Mouse (Mus musculus) megakaryocyte progenitor cell, adult 5-6 weeks (primary cell): ENCODE results near the gene Tas2r144. TPM values are rescaled to one million over a fixed set of nuclear protein-coding genes. Genes with fewer than 3 reads are reported as not detected.

Experiments used
- ATAC-seq: replicated peaks from 2 replicates; pipeline ENCODE4 v1.8.0; 2016; ENCODE audit warnings: mild to moderate bottlenecking, moderate TSS enrichment, inconsistent platforms; ENCODE audit not compliant: poor library complexity
- total RNA-seq, 2 experiments: library from RNA; stranded (forward) in 1 of 2; stranded (reverse) in 1 of 2; fragments of 157-497, 149-512 nt in 1 of 2; fragments of 200-1000 nt in 1 of 2; gene quantifications; 2 replicates each; pipeline versions ENCODE4 v1.2.3 to v1.2.4; 2015 to 2017

The Tas2r144 gene
- not detected in 2 replicates for total RNA-seq (2015)
- total RNA-seq (2017), result not detected in 2 replicates

DNA sequence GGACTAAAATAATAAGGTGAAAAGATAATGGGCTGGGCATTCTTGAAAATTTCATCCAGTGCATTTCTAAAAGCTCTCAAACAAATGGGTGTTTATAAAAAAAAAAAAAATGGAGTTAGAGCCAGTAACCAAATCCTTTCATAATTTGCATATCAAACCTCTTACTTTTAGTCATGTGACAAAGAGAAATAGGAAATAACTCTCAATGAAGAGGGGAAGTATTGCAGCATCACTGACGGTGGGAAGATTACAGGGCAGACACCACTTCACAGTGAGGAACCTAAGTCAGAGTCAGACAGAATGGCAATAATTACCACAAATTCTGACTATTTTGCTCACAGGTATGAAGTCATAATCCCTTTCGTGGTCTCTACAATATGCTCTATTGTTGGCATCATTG, at the start of gene Tas2r144:
TSS of gene Tas2r144 (plus strand) at position 301 of the 400 bp plus-strand sequence.
- no peak for ATAC-seq

DNA sequence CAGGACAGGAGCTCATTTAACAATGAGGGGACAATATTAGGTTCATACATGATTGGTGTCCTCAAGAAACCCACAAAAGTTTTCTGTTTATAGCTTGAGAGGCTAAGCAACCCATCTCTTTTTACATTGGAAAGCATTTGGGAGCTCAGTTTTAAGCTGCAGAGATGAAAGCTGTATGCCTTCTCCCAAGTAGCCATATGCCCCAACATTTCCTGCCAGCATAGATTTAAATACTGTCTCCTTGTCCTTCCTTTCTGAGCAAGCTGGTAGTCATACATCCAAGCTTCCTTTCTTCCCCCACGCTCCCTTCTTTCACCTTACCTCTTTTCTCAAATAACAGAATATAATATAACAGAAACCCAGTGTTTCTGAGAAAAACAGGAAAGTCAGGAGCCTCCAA, 32.7 kb upstream of the Tas2r144 start:
- ATAC-seq, result no peak

DNA sequence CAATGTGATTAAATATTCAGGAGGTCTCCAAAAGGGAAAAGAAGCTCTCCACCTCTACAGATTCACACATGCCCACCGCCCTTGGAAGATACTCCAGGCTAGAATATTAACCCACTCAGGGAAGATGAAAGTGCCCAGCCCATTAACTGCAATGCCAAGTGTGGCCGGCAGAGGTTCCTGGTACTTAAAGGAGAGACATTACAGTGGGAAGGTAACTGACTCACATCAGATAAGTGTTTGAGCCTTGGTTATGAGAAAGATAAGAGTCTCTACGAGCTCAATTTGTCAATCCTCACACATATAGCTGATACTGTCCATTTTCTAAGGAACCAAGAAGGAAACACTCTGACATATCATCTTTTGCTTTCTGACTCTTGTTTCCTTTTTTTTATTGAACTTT, 28.9 kb upstream of the Tas2r144 start:
- peak; percentile 60; the same call in 1 of the 2 replicates for ATAC-seq

DNA sequence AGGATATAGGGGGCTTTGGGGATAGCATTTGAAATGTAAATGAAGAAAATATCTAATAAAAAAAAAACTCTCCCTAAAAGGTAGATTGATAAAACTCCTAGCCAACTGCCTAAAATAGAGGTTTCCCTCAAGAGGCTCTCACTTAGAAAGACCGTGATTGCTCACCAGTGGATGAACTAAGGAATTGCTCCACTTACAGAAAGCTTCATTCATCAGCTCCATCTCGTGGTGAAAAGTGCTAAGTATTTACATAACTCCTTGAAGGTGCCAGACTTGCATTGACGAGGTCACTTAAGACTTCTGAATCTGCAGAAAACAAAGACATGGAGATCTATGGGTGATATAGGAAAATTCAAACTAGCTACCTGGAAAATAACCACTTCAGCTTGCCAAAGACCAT, 17.4 kb upstream of the Tas2r144 start:
- no peak for ATAC-seq

DNA sequence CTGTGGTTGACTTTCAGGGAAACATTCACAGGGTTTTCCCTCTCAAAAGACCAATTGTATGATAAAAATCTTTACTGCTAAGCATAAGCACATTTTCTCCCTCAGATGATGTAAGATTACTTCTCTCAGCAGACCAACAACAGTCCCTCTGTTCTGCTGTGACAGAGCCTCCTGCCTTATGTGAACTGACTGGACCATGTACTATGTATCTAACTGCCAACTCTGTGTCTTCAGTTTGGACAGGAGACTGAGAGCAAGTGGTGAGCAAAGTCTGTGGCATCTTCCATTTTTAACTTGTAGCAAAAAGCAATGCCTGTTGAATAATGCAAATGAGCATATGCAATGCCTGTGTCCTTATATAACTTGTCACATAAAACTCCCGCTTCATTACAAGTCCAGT, 15.6 kb upstream of the Tas2r144 start:
- no peak for ATAC-seq

DNA sequence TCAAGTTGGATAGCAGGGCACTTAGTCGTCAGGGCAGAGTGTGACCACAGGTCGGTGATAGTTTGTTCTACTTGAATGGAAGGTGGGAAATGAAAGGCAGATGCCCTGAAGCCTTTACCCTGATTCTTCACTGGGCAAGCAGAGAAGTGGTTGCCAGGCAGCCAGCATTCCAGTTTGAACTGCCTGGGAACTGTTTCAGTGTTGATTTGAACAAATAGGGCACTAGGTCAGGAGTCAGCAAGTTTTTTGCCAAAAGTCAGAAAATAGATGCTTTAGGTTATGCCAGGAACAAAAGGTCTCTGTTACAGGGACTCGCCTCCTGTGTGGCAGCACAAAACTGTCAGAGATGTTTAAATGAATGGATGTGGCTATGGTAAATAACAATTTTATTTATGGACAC, 7.2 kb downstream of the Tas2r144 start:
- no peak for ATAC-seq

DNA sequence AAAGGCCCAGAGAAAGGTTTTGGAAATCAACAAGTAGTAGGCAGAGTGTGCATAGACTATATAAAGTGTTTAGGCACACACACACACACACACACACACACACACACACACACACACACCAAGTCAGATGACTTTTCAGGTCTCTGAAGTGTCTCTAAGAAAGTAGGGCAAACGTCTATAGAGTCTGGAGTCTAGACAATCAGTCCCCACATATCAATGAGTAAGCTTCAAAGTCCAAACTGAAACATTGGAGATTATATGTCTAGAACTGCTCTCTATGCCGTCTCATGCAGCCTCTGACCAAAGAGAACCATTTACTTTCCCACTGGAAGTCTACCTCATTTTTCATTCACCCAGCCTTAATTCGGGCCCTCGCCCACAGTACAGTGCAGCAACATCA, 9.9 kb downstream of the Tas2r144 start:
- ATAC-seq, result no peak

DNA sequence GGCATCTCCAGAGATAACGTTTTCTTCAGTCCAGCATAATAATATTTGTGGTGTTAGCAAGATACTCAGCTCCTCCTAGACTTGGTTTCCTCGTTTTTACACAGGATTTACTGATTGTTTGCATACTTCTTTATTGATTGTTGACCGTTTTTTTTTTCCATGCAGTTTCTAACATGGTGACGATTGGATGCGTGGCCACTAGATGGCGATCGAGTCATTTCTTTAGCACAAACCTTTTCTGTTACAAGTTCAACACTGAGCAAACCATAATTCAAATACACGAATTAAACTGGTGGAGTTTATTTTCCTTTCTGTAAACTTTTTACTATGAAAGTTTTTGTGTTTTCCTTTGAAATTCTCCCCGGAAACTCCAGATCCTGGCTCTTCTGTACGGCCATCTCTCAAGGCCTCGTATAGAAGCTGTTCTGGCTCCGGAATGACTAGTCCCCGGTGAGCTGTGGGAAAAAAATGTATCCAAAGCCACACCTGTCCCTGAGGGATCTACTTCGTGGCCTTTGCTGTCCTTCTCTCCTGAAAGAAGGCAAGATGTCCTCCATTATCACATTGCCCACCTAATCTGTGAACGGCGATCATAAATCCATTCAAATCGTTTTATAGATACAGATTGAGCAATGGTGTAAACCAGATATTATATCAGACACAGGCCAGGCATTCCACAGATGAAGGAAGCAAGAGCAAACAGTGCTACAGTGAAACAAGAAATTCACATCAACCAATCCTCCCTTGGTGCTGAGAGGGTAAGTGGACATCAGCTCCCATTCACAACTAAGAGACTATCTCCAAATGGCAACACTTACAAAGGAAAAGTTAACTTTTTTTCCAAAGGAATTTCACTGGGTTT, 12.3 kb downstream of the Tas2r144 start:
- ATAC-seq, result peak; percentile 97

DNA sequence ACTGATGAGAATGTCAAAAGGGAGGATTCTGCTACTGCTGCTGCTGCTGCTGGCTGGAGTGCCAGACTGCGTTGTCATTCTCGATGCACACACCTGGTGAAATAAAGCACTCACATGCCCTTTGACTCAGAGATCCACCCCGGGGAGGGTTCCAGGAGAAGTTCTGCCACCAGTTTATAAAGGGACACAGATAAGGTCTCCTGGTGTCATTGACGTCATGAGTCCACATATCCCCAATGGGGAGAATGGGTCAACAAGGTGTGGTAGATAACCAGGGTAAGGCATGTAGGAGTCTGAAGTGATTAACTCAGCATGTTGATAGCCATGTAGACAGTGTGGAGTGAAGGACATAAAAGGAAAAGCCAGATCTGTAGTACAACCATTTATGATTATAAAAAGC, 14.5 kb downstream of the Tas2r144 start:
- ATAC-seq, result no peak

DNA sequence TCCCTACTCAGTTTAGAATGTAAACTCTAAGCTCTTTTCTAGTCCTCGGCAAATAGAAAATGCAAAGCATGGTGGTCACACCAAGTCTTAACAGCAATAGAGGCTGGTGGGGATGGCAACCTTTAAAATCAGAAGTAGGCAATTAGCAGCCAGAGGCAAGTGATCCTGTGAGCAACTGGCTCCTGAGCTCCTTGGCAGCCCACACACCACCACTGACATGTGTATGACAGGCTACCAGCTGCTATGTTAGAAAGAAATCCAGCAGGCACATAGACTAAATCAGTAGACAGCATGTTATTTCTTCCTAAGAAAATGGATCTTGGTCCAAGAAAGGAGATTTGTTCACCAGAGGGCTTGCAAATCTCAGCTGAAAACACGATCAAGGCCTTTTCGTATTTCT, 16.1 kb downstream of the Tas2r144 start:
- no peak for ATAC-seq

DNA sequence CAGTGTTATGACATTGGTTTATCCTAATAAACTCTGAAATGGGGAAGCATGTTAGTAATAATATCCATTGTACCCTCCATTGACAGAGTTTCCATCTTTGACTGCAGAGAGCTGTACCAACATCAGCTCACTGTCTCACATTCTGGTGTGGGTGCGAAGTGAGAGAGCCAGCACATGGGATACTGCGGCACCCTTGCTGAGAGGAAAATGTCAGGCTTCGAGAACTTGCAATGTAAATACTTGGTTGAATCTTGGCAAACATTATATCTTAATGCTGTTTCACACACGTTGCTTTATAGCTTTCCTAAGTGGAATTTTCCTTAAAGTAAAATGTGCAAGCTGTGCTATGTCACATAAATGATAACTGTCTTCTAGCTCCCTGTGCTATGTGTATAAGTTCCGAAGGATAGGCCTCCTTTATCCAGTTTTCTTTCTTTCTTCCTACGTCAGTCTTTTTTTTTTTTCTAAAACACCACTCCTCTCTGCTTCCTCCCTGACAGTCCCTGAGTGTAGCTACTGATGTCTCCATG, 22.2 kb downstream of the Tas2r144 start:
- no peak for ATAC-seq

DNA sequence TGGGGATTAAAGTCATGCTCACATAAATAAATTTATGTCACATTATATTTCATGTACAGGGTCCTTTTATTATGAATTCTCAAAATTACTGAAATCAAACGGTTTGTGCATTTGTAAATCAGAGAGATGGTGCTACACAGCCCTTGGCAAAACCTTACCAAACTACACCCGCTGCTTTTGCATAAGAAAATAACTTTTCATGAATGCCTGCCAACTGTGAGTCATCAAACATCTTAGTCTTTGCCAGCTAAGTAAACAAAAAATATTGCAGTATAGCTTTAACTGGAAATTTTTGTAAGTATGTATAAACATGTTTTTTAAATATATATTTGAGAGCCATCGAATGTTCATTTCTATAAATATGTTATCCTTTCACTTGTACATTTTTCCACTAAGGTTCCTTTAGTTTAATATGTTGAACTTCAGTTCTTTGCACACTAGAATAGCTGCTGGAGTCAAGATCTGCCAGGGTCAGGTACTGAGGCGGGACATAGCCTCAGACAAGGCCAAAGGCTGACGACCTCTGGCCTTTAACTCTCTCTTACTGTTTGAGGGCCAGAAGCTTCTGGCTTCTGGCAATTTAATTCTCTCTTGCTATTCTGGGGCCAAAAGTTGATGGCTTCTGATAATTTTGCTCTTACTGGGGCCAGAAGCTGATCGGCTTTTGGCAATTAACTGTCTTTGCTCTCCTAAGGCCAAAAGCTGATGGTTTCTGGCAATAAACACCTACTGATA, 26.4 kb downstream of the Tas2r144 start:
- no peak for ATAC-seq

DNA sequence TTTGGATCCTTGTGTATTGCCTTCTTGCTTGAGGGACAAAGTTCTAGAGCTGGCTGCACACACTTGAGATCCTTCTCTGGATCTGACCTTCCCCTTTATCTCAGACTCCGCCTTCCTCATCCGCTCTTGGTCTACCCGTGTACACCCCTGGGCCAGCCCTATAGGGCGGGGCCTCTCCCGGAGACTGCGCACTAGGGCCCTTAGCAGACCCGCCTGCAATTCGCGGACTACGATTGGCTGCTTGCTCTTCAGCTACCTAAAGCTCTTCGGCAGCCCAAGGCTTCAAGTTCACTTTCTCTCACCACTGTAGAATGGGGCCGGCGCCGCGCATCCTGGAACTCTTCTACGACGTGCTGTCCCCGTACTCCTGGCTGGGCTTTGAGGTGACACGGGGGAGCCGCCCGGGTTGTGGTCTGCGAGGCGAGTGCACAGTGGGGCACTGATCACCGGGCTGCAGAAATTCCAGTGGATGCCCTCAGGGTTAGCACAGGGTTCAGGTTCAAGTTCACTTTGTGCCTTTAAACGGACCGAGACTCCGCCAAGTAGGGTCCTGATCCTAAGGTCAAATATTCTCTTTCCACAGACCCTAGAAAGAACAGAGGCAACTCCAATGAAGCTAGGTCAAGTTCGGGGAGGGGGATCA, 30.7 kb downstream of the Tas2r144 start, which contains the start of gene Gstk1:
TSS of gene Gstk1 (plus strand) at position 225 of the 643 bp plus-strand sequence.
- peak; percentile 97 for ATAC-seq

DNA sequence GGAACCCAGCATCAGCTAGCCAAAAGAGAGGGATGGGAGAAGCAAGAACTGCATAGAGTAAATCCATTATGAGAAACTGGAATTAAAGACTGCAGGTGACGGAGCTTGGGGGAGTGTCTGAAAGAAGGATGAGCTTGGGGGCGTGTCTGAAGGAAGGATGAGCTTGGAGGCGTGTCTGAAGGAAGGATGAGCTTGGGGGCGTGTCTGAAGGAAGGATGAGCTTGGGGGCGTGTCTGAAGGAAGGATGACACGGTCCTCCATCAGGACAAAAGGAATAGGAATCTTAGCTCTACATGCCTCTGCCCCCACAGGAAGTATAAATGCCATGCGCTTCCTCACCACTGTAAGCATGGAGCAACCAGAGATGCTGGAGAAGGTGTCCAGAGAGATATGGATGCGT, 32.0 kb downstream of the Tas2r144 start:
- no peak for ATAC-seq

DNA sequence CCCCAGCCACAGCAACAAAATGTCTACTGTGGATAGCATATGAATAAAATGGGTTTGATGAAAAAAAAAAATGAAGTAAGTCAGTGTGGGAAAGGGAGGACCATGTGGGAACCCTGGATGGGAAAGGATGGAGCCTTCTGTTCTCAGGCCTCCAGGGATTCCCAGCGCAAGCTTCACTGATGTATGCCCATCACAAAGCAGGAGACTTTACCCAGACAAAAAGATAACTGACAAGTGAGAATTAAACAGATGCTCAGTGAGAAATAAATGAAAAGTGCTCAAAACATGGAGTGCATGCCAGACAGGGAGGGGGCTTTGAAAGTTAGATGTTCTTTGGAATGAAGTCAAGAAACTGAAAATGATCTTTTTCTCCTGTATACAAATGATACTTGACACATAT, 32.9 kb downstream of the Tas2r144 start:
- ATAC-seq, result no peak

DNA sequence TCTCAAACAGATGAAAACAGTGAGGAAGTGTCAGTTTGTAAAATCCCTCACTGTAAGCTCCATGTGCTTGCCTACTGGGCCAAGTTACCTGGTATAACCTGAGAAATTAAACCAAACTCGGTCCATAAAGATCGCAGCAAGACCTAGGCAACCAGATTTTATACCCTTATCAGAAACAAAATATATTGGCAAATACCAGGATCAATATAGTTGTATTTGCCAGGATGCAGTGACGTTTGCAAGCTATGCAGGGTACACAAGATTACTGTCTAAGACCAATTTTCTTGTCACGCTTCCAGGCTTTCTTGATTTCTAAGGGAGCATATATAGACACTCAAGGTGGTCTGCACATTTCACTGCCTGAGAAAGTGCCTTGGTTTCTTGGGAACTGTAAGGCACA, 36.7 kb downstream of the Tas2r144 start:
- no peak for ATAC-seq

DNA sequence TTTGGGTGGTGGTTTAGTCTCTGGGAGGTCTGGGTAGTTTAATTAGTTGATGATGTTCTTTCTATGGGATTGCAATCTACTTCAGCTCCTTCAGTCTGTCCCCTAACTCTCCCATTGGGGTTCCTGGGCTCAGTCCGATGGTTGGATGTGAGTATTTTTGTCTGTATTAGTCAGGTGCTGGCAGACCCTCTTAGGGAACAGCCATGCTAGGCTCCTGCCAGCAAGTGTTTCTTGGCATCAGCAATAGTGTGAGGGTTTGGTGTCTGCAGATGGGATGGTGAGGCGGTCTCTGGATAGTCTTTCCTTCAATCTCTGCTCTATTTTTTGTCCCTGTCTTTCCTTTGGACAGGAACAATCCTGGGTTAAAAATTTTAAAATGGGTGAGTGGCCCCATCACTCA, 38.0 kb downstream of the Tas2r144 start:
- no peak for ATAC-seq

DNA sequence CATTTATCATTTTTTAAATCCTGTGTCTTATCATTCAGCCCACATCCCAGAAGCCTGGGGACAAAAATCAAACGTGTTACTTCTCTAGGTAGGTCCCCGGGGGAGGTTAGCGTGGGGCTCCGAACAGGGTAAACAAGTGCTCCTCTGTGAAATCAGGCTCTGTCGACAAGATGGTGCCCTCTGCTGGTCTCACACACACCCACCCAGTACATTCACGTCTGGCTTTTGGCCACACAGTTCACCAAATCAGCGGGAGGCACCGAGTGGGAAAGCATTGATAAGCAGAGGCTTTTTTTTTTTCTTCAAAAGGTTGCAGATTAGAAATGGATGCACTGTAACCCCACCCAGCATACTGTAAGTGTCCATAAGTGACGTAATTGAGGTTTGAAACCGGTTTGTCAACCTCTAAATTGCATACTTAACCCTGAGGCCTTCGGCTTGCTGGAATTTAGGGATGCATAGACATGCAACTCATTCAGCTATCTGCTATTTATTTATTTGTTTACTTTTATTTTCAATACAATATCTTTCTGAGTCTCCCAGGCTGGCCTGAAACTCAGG, 42.3 kb downstream of the Tas2r144 start:
- ATAC-seq, result peak; percentile 99

DNA sequence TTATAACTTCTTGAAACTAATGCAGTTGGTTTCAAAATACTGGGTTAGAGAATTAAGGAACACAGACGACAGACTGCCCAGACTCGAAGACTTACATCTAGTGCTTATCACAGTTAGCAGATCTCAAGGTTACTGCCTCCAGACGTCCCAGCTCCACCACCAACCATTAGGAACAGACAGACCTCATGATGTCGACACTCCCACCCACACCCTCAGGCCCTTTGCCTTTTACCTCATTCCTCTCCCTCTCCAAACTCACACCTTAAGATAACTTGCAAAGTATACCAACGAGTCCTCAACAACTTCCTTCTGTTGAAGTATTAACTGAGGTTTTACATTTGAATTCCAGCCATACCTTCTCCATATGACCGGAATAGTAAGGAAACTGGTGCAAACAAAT, 45.3 kb downstream of the Tas2r144 start:
- ATAC-seq, result no peak

DNA sequence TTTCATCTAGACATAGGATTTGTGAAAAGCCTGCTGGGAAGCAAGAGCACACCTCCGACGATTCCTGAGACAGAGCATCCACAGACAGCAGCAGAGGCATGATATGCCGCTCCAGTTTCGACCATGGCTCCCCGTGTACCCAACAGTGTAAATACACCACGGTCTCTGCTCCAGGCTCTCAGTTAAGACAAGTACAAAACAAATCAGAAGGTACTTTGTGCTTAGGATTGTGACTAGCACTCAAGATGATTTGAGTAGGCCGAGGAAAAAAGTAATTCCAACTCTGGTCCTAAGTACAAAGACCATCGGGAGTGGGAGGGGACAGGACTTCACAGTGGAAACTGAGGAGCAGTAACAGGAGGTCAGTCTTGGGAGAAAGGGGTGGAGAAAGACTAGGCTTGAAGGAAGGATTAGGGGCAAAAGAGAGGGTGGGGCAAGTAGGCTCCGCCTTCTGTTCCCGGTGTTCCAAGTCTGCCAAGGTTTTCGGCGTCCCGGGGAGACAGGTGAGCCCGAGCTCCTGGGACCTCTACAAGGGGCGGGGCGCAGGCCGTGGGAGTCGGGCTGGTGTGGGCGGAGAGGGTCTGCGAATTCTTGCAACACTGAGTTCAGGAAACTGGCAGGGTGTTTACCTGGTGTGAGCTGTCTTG, 46.5 kb downstream of the Tas2r144 start, which contains the start of gene Tmem139:
TSS of gene Tmem139 (plus strand) at position 447 of the 647 bp plus-strand sequence.
- no peak for ATAC-seq
